Mouse (Mus musculus) spleen, postnatal 14 days (tissue): Measurements from ENCODE around the gene Chrdl2.
"Not testable (repeated sequence)": the region's sequence is repeated elsewhere in the genome, so short reads cannot be mapped to it uniquely, and the experiment has no call there.

Experiments used
- DNase-seq, 2 experiments: peaks; one replicate each; pipeline ENCODE4 v3.0.0; 2021 to 2022; ENCODE audit warnings: low spot score in 2 of 2

The Chrdl2 gene

DNA sequence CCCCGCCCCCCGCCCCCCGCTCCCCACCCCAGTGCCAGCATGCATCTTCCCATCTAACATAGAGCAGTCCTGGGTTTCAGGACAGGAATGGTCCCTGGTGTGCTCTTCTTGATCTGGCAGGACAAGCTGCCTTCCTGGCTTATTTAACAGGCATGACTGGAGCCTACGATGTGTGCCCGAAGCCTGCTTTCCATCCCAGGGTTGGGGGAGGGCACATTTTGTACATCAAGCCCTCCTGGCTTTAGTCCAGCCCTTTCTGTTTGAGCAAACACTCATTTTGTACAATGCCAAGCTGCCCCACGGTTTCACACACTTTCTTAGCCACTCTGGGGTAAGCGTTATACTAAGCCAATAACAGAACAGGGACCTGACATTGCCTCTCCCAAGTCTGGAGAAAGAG is 30.1 kb downstream of the Chrdl2 start:
- no peak for DNase-seq

DNA sequence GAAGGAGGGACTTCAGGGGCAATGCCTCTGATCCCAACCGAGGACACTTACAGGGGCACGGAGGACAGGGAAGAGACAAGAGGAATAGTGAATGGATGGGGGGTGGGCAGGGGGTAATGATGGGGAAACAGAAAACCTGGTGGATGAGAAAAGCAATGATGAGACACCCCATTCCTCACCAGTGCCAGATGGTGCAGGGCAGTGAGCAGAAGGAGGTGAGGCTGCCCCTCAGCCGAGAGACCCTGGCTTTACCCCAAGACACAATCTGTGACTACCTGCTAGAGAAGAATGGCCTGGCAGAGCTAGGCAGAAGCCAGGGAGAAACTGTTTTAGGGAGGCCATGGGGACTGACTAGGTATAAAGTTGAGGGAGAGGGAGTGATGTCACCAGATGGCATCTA is 30.5 kb downstream of the Chrdl2 start:
- DNase-seq: no peak

DNA sequence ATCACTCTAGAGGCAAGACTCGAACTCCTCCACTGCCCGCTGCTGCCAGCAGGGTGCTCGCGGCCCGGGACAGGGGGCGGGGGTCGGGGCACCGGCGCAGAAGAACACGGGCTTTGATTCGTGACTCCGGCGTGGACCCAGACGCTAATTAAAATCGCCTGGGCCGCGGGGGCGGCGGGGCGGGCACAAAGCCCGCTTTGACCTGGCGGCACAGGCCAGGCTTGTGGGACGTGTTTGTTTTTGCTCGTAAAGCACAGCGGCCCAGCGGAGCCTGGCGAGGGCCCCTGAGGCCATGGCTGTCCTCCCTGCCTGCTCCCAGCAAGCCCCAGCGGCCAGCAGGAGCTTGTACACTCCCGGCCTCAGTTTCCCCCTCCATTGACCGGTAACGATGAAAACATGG is 36.1 kb downstream of the Chrdl2 start:
- DNase-seq: no peak

DNA sequence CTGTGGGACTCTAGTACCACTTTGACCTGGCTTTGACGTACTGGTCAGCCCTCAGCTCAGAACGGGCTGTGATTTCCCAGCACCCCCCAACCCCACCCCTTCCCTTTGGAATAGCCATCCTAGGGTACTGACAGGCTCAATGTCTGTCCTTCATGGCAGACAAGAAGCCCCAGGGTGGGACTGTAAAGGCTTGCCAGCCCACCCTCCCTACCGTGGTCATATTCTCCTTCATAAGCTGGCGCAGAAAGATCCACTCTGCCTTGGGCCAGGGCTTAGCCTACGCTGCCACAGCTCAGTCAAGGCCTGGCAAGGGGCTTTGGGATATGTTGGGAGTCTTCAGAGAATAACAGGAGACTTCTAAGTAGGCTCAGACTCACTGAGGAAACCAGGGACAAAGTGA is 37.1 kb downstream of the Chrdl2 start:
- DNase-seq: no peak

DNA sequence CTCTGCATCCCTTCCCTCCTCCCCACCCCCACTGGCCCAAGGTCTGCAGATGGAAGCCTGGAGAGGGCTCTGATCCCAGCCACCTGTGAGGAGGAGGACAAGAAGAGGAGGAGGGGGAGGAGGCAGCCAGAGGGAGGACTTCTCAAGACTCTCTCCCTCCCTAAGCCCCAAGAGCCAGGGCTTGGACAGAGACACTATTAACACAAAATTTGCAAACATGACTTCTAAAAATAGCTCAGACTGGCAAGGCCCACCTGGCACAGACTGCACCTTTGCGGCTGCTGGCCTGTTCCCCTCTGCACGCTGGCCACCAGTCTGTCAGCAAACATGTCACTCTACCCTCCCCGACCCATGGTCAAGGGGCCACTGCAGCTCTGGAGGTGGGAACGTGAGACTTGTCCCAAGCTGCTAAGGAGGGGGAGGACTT is 37.6 kb downstream of the Chrdl2 start:
- no peak for DNase-seq

DNA sequence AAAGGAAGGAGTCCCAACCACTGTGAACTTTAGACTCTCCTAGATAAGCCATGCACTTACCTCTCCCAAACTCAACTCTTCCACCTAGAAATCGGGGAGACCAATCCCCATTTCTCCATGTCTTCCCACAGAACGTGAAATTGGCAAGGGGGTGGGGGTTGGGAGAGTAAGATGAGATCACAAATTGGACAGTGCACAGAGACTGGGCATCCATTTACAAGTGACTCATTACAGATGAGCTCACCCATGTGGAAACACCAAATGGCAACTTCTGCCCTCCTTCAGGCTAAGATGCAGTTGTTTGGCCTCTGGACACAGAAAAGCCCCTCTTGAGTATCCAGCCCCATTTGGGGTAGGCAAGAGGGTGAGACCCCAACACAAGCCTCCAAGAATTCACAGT is 40.5 kb downstream of the Chrdl2 start:
- no peak for DNase-seq

DNA sequence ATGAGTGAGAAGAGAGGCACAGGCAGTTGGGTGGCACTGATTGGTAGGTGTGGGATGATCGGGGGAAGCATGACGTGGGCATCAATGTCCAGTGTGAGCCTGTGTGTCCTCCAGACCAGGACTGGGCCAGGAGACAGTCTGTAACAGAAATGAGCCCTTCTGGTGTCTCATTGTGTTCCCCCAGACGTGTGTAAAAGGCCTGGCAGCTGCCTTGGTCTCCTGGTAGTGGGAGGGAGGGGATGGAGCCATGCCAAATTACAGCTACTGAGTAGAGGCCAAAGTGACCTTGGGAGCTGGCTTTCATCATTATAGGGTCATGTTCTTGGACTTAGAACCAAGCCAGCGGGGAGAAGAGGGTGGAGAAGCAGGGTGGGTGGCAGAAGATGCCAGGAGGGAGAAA is 45.9 kb downstream of the Chrdl2 start:
- no peak for DNase-seq

DNA sequence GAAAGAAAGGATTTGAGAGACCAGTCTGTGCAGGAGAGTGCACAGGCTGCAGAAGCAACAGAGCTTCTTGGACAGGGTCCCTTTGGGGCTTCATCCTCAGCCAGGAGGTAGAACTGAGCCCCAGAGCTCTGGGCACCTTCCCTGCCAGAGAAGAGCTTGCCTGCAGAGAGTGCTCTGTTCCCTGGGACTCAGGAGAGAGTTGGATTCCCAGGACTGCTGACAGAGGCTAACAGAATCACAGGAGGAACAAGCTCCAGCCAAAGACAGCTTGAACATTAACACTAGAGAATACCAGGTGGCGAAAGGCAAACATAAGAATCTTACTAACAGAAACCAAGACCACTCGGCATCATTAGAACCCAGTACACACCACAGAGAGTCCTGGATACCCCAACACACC is 47.0 kb downstream of the Chrdl2 start:
- DNase-seq: not testable (repeated sequence)

DNA sequence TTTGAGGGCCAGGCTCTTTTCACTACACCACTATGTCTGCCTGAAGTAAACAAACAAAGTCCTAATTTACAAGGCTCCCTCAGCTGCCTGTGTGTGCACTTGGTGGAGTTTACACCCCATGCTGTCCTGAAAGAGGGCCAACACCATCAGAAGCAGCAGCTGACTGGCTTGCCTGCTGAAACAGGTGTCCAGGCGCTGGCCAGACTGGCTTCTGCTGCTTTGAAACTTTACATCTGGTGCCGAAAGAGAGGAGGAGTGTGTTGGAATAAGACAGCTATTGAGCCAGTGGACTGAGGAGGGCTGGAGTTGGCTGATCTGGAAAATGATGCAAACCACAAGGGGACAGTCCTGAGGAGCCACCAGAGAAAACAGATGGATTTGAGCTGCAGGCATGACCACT is 68.0 kb downstream of the Chrdl2 start:
- no peak for DNase-seq

DNA sequence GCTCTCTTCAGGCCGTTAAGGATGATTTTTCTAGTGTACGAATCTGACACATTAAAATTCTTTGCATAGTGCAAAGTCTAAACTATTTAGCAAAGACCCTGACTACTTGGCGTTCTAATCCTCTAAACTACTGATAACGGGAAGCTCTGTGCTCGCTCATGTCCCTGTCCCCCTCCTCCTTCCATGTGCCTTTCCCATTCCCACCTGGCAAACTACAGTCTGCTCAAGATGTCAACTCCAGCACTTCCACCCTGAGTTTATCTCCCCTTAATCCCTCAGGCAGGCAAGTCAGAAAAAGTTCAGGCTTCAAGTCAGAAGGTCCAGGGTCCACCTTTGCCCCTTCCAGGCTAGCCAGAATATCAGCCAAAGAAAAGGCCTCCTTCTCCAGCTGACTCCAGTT is 70.3 kb downstream of the Chrdl2 start:
- no peak for DNase-seq

DNA sequence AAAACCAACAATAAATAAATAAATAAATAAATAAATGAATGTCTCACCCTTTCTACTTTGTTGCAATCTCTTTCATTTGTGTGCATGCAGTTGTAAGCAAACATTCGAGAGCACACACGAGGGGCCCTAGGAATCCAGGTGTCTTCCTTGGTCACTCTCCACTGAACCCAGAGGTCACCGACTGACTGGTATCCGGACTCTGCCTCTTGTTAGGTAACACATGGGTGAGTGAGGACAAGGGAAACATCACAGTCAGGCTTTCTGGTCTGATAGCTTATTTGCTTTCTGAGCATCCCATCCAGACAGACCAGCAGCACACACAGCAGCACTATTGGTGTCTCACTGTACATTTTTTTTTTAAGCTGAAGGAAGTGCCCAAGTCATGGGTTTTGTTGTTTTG is 71.1 kb downstream of the Chrdl2 start:
- DNase-seq: no peak

DNA sequence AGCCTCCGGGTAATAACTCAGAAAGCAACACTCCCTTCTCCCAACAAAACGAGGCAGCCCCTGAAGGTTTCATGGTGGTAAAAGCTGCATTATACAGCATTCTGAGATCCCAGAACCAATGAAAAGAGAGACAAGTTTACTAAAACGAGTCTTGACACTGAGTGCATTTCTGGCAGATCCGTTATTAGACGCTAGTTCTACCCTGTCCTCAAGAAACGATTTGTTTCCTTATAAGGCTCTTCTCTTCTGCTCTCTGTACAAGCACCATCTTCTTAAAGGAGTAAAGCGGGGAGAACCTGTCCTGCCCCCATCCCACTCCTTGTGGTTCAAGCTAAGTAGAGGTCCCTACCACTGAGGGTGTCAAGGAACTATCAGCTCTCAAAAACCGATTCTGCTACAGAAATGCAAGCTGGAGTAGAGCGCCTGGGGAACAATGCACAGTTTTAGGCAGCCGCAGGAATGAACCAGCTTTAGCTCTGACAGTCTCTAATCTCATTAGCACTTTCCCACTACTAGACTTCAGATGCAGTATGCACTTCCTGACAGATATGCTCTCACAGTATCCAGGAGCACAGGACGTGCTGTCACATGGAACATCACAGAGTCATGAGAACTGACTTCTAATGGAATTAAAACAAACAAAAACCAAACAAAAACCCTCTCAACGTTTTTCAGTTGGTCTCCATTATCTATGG is 74.3 kb downstream of the Chrdl2 start:
- no peak for DNase-seq

DNA sequence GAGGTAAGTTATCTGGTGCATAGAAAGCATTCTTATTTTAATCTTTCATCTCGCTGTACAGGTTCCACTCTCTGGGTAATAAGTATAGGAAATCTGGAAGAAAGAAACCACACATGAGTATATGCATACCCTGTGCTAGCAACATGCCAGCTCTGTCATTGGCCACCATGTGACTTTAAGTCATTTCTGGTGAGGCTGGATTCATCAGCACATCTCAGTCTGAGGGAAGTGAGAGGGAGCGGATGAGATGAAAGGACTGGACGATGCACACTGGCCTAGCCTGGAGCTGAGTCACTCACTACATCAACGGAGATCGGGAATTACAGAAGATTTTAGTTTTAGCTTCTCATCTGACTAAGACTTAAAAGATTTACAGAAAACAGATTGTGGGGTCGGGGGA is 76.9 kb downstream of the Chrdl2 start:
- no peak for DNase-seq

DNA sequence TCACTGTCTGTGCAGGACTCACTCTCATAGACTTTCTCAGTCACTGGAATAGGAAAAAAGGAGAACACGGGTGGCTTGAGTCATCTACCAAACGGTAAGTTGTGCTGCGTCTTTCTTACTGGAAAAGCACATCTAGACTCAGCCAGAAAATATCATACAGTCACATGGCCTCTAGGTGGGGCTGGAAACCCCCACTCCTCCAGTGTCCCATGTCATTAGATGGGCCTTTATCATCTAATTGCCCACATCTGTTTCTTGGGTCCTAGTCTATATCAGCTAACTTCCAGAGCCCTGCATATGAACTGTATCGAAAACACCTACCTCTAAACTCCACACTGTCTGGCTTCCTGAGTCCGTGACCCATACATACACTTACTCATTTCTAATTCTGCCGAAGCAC is 77.8 kb downstream of the Chrdl2 start:
- DNase-seq: no peak
